Mouse (Mus musculus): ENCODE results near the gene Lrrc52.

- TF ChIP-seq POLR2A (IDR thresholded peaks at IDR 0.05; ENCODE audit: extremely low read depth, insufficient read depth, low read length) (no peak), CTCF (IDR thresholded peaks at IDR 0.05; ENCODE audit: extremely low read depth, insufficient read depth, low read length) (no peak)
These were observed 38.8 kb upstream of the Lrrc52 start for GRCm38 (mm10) chr1:167505427-167505826.

All from cortical plate, adult 2 months (tissue).